Mouse (Mus musculus) kidney, embryonic 16.5 days (tissue): ENCODE results near the gene Ccdc9. TPM values are rescaled to one million over a fixed set of nuclear protein-coding genes. Genes with fewer than 3 reads are reported as not detected.
"Not testable (repeated sequence)": the region's sequence is repeated elsewhere in the genome, so short reads cannot be mapped to it uniquely, and the experiment has no call there.

Experiments
- ATAC-seq: fragments of 200-750 bp; cut with Nextera tagmentation; 2 replicates; pipeline ENCODE4 v1.8.0; 2017; ENCODE audit warnings: moderate TSS enrichment; ENCODE audit not compliant: low FRiP score, low TSS enrichment
- H3K27ac ChIP-seq: fragments of 300-500 bp; sonication (generic); 2 replicates; pipeline ENCODE4 v1.5.1; 2014; ENCODE audit warnings: low read length
- H3K27me3 ChIP-seq: fragments of 300-500 bp; sonication (generic); 2 replicates; pipeline ENCODE4 v1.6.1; 2014; ENCODE audit warnings: low read length, control low read depth, mixed read lengths; ENCODE audit not compliant: insufficient read depth
- H3K36me3 ChIP-seq: fragments of 300-500 bp; sonication (generic); 2 replicates; pipeline ENCODE4 v1.6.1; 2014; ENCODE audit warnings: low read length, control low read depth, mixed read lengths; ENCODE audit not compliant: insufficient read depth
- H3K4me1 ChIP-seq: fragments of 300-500 bp; sonication (generic); 2 replicates; pipeline ENCODE4 v1.6.1; 2014; ENCODE audit warnings: low read length, control low read depth, mixed read lengths; ENCODE audit not compliant: insufficient read depth
- H3K4me2 ChIP-seq: fragments of 300-500 bp; sonication (generic); replicated peaks from 2 replicates; pipeline ENCODE4 v1.6.1; 2014; ENCODE audit warnings: low read depth, low read length
- H3K4me3 ChIP-seq: fragments of 300-500 bp; sonication (generic); 2 replicates; pipeline ENCODE4 v1.5.1; 2014; ENCODE audit warnings: mild to moderate bottlenecking, low read length
- H3K9ac ChIP-seq: fragments of 300-500 bp; sonication (generic); replicated peaks from 2 replicates; pipeline ENCODE4 v1.6.1; 2014; ENCODE audit warnings: low read length
- H3K9me3 ChIP-seq: fragments of 300-500 bp; sonication (generic); 2 replicates; pipeline ENCODE4 v1.6.1; 2016; ENCODE audit warnings: low read length, control low read depth
- WGBS: fragments of 180-500 bp; shearing (Covaris S2); extraction: QIAGEN DNeasy Blood & Tissue Kit; methylation state at CpG from one replicate; pipeline ENCODE4 v1.1.7; 2014; 5-methylcytosine and 5-hydroxymethylcytosine counted together
- polyA plus RNA-seq: library from polyadenylated mRNA; unstranded; fragments of >200 nt; fragmentation: Nextera tagmentation; extraction: Ambion mirVana; gene quantifications from 2 replicates; pipeline ENCODE4 v1.2.1, GENCODE M21; 2015

The Ccdc9 gene
- polyA plus RNA-seq, 1 experiment from 2014 or later, result 31.2 TPM

DNA sequence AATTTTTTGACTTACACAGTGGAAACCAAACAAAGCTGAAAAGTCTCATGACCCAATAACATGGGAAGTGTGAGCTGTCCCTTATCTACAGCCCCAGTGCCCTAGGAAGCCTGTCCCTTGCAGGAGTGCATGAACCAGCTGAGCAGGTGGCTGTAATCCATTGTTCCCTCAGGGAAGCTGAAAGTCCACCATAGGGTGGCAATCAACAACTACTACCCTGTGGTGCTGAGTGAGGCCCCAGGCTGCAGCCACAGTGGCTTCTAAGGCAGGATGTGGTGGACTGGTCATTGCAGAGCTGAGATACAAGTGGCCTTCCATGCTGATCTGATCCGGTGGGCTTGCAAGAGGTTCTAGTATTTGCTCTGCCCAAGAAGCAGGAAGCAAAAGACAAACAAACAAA lies 25.5 kb downstream of the Ccdc9 start:
- Histone ChIP-seq H3K27me3 (no peaks in the 10 kb centered on the region), H3K27ac (no peak overlapping the region), H3K4me1 (no peaks in the 10 kb centered on the region), H3K36me3 (no peaks in the 10 kb centered on the region), H3K4me2 (no peak overlapping the region), H3K9ac (no peak overlapping the region), H3K4me3 (no peak overlapping the region), H3K9me3 (peaks cover 7% of the 10 kb centered on the region; the same call in 1 of the 2 replicates)
- ATAC-seq, result no peak
- 79% methylated on average over 1 of the region's 1 CpGs for WGBS

DNA sequence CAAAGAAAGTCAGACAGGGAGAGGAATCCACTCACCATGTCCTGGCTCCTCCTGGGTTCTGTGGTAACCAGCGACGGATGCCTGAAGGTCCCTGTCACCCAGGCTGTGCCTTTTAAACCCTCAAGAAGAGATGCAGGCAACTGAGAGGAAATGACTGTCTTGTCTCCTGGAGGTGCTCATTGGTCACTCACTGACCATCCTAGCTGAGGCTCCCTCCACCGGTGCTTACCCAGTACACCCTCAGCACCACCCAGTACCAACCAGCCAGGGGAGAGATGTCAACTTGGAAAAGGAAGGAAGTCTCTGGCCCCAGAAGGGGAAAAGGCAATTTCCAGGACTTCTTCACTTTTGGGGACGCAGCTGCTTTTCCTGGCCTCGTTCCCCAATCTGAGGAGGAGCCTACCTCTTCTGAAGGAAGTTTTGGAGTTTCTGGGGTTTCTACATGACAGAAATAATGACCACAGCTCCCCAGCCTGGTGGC lies 27.4 kb downstream of the Ccdc9 start, which contains the start of gene C5ar1:
Gene C5ar1, minus strand, starts transcription at position 431 of the 481 bp plus-strand sequence.
- ATAC-seq, result no peak
- no peak within 1 kb of the TSS for H3K4me3 ChIP-seq
- no peaks in the 10 kb centered on the region for H3K27me3 ChIP-seq
- WGBS, result 86% methylated on average over 5 of the region's 5 CpGs
- H3K4me1 ChIP-seq, result no peaks in the 10 kb centered on the region
- no peak within 1 kb of the TSS for H3K4me2 ChIP-seq
- H3K36me3 ChIP-seq, result no peaks in the 10 kb centered on the region
- no peaks in the 10 kb centered on the region for H3K9me3 ChIP-seq
- no peak within 1 kb of the TSS for H3K27ac ChIP-seq
- H3K9ac ChIP-seq, result no peak within 1 kb of the TSS

DNA sequence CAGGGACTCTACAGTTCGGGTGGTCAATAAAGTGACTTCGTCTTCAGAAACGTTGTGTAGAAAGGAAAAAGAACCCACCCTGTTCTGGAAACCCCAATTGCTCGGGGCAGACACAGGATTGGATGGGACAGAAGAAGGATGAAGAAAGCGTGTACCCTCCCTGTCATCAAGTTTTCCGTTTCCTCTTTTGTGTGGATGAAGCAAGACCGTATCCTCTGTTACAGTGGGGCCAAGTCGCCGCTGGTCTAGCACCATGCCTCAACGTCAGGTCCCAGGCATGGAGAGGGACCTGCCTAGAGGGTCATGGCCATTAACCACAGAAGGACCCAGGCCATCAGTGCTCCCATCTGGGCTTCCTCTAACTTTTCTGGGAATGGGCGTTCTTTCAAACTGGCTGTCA lies 28.8 kb downstream of the Ccdc9 start:
- no peak for ATAC-seq
- Histone ChIP-seq H3K4me2 (no peak overlapping the region), H3K27me3 (no peaks in the 10 kb centered on the region), H3K36me3 (no peaks in the 10 kb centered on the region), H3K4me1 (no peaks in the 10 kb centered on the region), H3K9ac (no peak overlapping the region), H3K4me3 (no peak overlapping the region), H3K9me3 (no peaks in the 10 kb centered on the region), H3K27ac (no peak overlapping the region)
- 85% methylated on average over 11 of the region's 11 CpGs for WGBS

DNA sequence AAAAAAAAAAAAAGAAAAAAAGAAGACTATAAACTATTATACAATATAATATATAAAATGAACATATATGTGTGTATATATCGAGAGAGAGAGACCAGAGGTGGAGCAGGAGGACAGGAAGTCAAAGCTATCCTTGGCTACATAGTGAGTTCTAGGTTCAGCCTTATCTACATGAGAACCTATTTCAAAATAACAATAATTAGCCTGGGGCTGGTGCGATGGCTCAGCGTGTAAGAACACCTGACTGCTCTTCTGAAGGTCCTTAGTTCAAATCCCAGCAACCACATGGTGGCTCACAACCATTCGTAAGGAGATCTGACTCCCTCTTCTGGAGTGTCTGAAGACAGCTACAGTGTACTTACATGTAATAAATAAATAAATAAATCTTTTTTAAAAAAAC lies 30.6 kb downstream of the Ccdc9 start:
- H3K4me1 ChIP-seq, H3K4me3 ChIP-seq, ATAC-seq, H3K36me3 ChIP-seq, H3K27ac ChIP-seq, H3K27me3 ChIP-seq, H3K4me2 ChIP-seq, H3K9ac ChIP-seq, H3K9me3 ChIP-seq: not testable (repeated sequence)
- 80% methylated on average over 4 of the region's 4 CpGs for WGBS

DNA sequence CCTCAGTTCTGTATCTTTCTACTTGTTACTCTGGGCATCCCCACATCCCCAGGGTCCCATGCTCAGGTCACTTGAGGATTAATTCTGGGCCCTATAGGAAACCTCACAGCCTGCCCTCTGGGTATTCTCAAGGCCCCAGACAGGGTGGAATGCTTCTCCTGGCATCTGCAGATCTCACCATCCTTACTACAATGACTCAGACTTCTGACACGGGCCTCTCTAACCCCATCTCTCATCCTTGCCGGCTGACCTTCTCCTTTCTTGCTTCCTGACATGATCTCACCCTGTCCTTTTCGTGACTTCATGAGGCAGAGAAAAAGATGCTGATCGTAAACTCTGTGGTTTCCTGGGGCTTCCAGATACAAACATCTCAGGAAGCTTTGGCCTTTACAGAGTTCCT lies 32.4 kb downstream of the Ccdc9 start:
- H3K9me3 ChIP-seq, result no peaks in the 10 kb centered on the region
- no peaks in the 10 kb centered on the region for H3K27me3 ChIP-seq
- H3K36me3 ChIP-seq, result no peaks in the 10 kb centered on the region
- no peak overlapping the region for H3K4me3 ChIP-seq
- H3K9ac ChIP-seq, result no peak overlapping the region
- WGBS, result 40% methylated on average over 4 of the region's 4 CpGs
- H3K4me2 ChIP-seq, result no peak overlapping the region
- H3K27ac ChIP-seq, result no peak overlapping the region
- ATAC-seq, result no peak
- H3K4me1 ChIP-seq, result no peaks in the 10 kb centered on the region

DNA sequence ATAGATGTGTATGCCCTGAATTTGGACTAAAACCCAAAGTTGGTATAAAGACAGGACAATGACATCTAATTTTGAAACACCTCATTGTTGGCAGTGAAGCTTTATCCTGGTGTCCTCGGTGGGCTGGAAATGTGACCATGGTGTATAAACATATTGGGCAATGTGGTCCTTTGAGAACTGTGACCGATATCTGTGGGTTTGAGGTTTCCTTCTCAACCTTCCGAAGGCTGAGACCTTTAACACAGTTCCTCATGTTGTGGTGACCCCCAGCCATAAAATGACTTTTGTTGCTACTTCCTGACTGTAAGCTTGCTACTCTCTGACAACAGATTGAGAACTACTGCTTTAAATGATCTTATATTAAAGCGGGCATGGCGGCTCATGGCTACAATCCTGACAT lies 35.9 kb downstream of the Ccdc9 start:
- H3K4me3 ChIP-seq, result no peak overlapping the region
- ATAC-seq, result no peak
- no peaks in the 10 kb centered on the region for H3K4me1 ChIP-seq
- no peak overlapping the region for H3K9ac ChIP-seq
- H3K9me3 ChIP-seq, result no peaks in the 10 kb centered on the region
- no peaks in the 10 kb centered on the region for H3K27me3 ChIP-seq
- 83% methylated on average over 5 of the region's 5 CpGs for WGBS
- no peak overlapping the region for H3K27ac ChIP-seq
- H3K4me2 ChIP-seq, result no peak overlapping the region
- no peaks in the 10 kb centered on the region for H3K36me3 ChIP-seq

DNA sequence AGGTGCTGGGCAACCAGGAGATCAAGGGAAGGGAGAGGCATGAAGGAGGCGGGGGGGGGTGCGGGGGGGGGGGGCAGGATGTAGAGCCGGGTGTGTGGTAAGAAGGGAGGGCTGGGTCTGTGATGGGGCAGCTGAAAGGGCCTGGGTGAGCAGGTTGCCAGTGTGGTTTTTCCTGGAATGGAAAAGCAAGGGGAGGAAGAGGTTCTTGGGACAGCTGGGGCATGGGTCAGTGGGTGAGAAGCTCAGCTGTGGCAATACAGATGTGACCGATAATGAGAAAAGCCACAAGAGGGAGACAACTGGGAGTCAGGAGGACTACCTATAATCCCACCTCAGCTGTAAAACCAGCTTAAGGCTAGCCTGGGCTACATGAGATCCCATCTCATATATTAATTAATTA lies 40.6 kb downstream of the Ccdc9 start:
- Histone ChIP-seq H3K9me3 (no peaks in the 10 kb centered on the region), H3K27ac (no peak overlapping the region), H3K9ac (no peak overlapping the region), H3K36me3 (no peaks in the 10 kb centered on the region), H3K27me3 (no peaks in the 10 kb centered on the region), H3K4me1 (0 out of 2 replicates have a peak, but pooled peaks cover 2% of the 10 kb centered on the region), H3K4me2 (no peak overlapping the region), H3K4me3 (no peak overlapping the region)
- no peak for ATAC-seq
- WGBS, result 48% methylated on average over 1 of the region's 4 CpGs

DNA sequence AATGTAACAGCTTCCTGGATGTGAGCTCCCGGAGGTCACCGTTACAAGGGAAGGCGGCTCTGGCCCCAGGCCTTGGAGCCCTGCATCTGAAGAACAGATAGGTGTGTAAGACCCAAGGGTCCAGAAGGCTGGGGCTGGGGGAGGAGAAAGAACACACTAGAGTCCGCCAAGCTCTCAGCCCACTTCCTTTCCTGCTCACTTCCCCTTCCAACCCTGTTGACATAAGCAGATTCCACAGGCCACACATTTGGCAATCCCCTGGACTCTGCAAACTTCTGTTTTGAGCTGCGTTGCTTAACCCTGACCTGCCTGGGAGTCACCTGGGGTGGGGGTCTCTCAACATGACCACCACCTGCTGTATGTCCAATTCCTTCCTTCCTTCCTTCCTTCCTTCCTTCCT lies 42.5 kb downstream of the Ccdc9 start, which contains the start of gene C5ar2:
Gene C5ar2, minus strand, starts transcription at position 88 of the 400 bp plus-strand sequence.
- Histone ChIP-seq H3K27me3 (no peaks in the 10 kb centered on the region), H3K27ac (no peak within 1 kb of the TSS)
- no peak for ATAC-seq

DNA sequence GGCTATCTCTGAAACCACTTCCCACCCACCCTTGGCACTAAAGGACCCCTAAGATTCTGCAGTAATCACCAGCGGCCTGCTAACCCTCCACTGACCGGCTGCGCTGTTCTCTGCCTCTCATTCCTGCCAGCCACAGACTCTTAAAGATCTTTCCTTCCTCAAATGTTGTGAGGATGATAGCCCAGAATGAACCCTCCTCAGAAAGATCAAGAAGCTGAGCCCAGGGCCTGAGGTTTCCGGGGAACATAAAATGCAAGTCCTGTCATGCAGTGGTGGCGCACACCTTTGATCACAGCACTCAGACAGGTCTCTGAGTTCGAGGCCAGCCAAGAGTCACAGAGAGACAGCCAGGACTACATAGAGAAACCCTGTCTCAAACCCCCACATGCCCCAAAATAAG lies 44.4 kb downstream of the Ccdc9 start:
- Histone ChIP-seq H3K9ac (no peak overlapping the region), H3K4me1 (peaks cover 8% of the 10 kb centered on the region; the same call in 1 of the 2 replicates), H3K27me3 (no peaks in the 10 kb centered on the region), H3K4me2 (no peak overlapping the region), H3K36me3 (no peaks in the 10 kb centered on the region), H3K9me3 (no peaks in the 10 kb centered on the region), H3K27ac (no peak overlapping the region), H3K4me3 (no peak overlapping the region)
- no peak for ATAC-seq
- WGBS, result 82% methylated on average over 6 of the region's 6 CpGs

More for the DNA sequence above, 42.5 kb downstream of the Ccdc9 start, which contains the start of gene C5ar2:
- no peaks in the 10 kb centered on the region for H3K36me3 ChIP-seq
- no peak within 1 kb of the TSS for H3K4me2 ChIP-seq
- WGBS, result 39% methylated on average over 5 of the region's 5 CpGs
- no peak within 1 kb of the TSS for H3K4me3 ChIP-seq
- no peaks in the 10 kb centered on the region for H3K9me3 ChIP-seq
- H3K4me1 ChIP-seq, result peaks cover 8% of the 10 kb centered on the region; the same call in 1 of the 2 replicates
- no peak within 1 kb of the TSS for H3K9ac ChIP-seq

DNA sequence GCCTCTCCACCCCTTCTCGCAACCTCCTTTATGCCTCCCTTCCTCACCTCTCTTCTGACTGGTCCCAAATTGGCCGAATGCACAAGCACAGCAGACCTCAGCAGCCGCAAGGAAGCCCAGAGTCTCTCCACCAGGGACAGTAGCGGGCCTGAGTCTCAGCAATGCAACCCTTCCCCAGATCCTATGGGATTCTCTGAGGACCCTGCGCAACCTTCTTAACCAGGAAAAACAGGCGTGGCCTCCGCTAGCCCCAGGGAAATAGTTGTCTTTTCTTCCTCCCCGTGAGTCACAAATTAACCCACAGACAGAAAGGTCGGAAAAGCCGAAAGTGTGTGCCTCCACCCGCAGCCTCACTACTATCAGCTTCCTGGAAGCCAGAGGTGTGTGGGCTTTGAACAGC lies 44.8 kb downstream of the Ccdc9 start:
- no peak overlapping the region for H3K27ac ChIP-seq
- no peaks in the 10 kb centered on the region for H3K36me3 ChIP-seq
- no peaks in the 10 kb centered on the region for H3K9me3 ChIP-seq
- H3K9ac ChIP-seq, result no peak overlapping the region
- H3K4me2 ChIP-seq, result no peak overlapping the region
- peaks cover 8% of the 10 kb centered on the region; the same call in 1 of the 2 replicates for H3K4me1 ChIP-seq
- WGBS, result 46% methylated on average over 11 of the region's 11 CpGs
- ATAC-seq, result no peak
- H3K4me3 ChIP-seq, result no peak overlapping the region
- no peaks in the 10 kb centered on the region for H3K27me3 ChIP-seq
